Mouse (Mus musculus) heart, adult 2 months (tissue): ENCODE measurements around the gene Pdss2. TPM values are rescaled to one million over a fixed set of nuclear protein-coding genes. Genes with fewer than 3 reads are reported as not detected.

ENCODE experiments used
- DNase-seq, 2 experiments: peaks; one replicate each; pipeline ENCODE4 v3.0.0; 2021
- H3K27ac ChIP-seq: fragments of 200-600 bp; 2 replicates; pipeline ENCODE4 v1.8.1; 2022
- H3K27me3 ChIP-seq: fragments of 200-500 bp; 2 replicates; pipeline ENCODE4 v1.6.1; 2012; ENCODE audit warnings: mild to moderate bottlenecking, low read length, inconsistent platforms, mixed read lengths; ENCODE audit not compliant: control insufficient read depth, insufficient read depth
- H3K36me3 ChIP-seq: fragments of 200-500 bp; 2 replicates; pipeline ENCODE4 v1.6.1; 2012; ENCODE audit warnings: low read length, inconsistent platforms; ENCODE audit not compliant: control insufficient read depth, insufficient read depth
- H3K4me1 ChIP-seq: fragments of 200-500 bp; 2 replicates; pipeline ENCODE4 v1.6.1; 2011; ENCODE audit warnings: low read length; ENCODE audit not compliant: control insufficient read depth, insufficient read depth
- H3K4me3 ChIP-seq: fragments of 200-600 bp; 2 replicates; pipeline ENCODE4 v1.8.1; 2022
- H3K79me2 ChIP-seq: fragments of 200-500 bp; replicated peaks from 2 replicates; pipeline ENCODE4 v1.6.1; 2012; ENCODE audit warnings: mild to moderate bottlenecking, inconsistent platforms, low read length, moderate library complexity, mixed read lengths; ENCODE audit not compliant: control insufficient read depth, insufficient read depth
- H3K9ac ChIP-seq: fragments of 200-500 bp; 2 replicates; pipeline ENCODE4 v1.6.1; 2012; ENCODE audit warnings: low read depth, mild to moderate bottlenecking, control low read depth, inconsistent platforms, low read length, mixed read lengths
- CTCF ChIP-seq: fragments of 200-600 bp; IDR thresholded peaks from 2 replicates; pipeline ENCODE4 v1.8.1; 2022; ENCODE audit warnings: antibody characterized with exemption, mild to moderate bottlenecking, moderate library complexity
- EP300 ChIP-seq: fragments of 200-500 bp; IDR thresholded peaks from 2 replicates; pipeline ENCODE4 v1.6.1; 2011; ENCODE audit warnings: low read depth, low read length, control low read depth; ENCODE audit not compliant: insufficient read depth
- POLR2A ChIP-seq: fragments of 200-500 bp; IDR thresholded peaks from 2 replicates; pipeline ENCODE4 v1.6.1; 2011; ENCODE audit warnings: mild to moderate bottlenecking, low read depth, low read length, control low read depth; ENCODE audit not compliant: insufficient read depth
- WGBS: fragments of 180-500 bp; shearing (Covaris S2); methylation state at CpG from one replicate; pipeline ENCODE4 v1.1.7; 2018; 5-methylcytosine and 5-hydroxymethylcytosine counted together
- intact Hi-C: fragments of 180-260 bp; cut with DNase I; formaldehyde crosslinking; loops from one replicate; pipeline ENCODE4 v1.15.1; 2025
- polyA plus RNA-seq: library from polyadenylated mRNA; depleted of rRNA; stranded (reverse); fragments of >200 nt; gene quantifications from 2 replicates; pipeline ENCODE4 v1.2.3, GENCODE M21; 2012
- total RNA-seq, 2 experiments: library from RNA; stranded (reverse); gene quantifications; 2 replicates each; pipeline ENCODE4 v1.2.3; 2021

Gene Pdss2
- total and polyA plus RNA-seq, 3 experiments: 16.6 to 33.7 (median 31.1) TPM

DNA sequence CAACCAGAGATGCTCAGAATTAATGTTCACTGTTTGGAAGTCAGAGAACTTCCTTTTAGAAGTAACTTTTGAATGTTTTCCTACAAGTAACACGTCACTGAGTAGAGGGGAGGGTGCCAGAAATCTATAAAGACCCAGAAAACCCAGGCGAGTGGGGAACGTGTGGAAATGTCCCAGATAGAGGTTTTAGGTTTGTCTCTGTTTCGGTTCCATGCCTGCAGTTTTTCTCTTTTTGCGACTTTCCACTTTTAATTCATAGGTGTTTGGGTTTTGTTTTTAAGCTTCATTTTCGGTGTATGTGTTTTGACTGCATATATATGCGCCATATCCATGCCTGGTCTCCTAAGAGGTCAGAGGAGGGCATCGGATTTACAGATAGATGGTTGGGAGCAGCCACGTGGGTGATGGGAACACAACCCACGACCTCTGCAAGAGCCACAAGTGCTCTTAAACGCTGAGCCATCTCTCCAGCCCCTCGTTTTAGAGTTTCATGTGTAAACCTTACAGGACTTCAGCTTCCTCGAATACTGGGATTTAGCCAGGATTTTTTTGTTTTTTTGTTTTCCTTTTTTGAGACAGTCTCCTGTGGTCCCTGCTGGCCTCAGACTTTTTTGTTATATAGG, 259.1 kb downstream of the Pdss2 start:
- Histone ChIP-seq H3K4me3 (peak overlapping the region; percentile 64), H3K27ac (peak overlapping the region; percentile 93), H3K36me3 (no peaks in the 10 kb centered on the region), H3K4me1 (peaks cover 7% of the 10 kb centered on the region), H3K9ac (peak overlapping the region; percentile 70), H3K79me2 (0 out of 2 replicates have a peak, but pooled peaks cover 2% of the 10 kb centered on the region), H3K27me3 (no peaks in the 10 kb centered on the region)
- DNase-seq: no peak
- intact Hi-C loops: no loop called here
- TF ChIP-seq POLR2A (no peak), CTCF (no peak), EP300 (no peak)
- WGBS: 24% methylated on average over 13 of the region's 13 CpGs

DNA sequence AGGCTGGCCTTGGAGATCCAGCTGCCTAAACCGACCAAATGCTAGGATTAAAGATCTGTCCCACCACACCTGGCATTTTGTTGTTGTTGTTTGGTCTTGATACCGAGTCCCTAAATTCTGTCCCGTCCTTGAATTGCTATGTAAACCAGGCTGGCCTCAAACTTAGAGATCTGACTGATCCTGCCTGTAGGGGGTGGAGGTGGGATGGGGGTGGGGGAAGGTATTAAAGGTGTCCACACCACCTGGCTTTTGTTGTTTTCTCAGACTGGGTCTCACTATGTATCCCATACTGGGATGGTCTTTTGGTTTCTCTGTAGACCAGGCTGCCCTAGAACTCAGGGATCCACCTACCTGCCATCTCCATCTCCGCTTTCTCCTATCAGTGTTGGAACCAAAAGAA, 259.9 kb downstream of the Pdss2 start:
- peaks cover 10% of the 10 kb centered on the region for H3K4me1 ChIP-seq
- no peak overlapping the region for H3K27ac ChIP-seq
- no peak overlapping the region for H3K9ac ChIP-seq
- H3K27me3 ChIP-seq: no peaks in the 10 kb centered on the region
- DNase-seq: no peak
- 71% methylated on average over 4 of the region's 4 CpGs for WGBS
- intact Hi-C loops: no loop called here
- H3K4me3 ChIP-seq: no peak overlapping the region
- H3K79me2 ChIP-seq: peaks cover 2% of the 10 kb centered on the region; the same call in 1 of the 2 replicates
- TF ChIP-seq EP300: no peak
- no peak for TF ChIP-seq CTCF
- no peak for TF ChIP-seq POLR2A
- no peaks in the 10 kb centered on the region for H3K36me3 ChIP-seq

DNA sequence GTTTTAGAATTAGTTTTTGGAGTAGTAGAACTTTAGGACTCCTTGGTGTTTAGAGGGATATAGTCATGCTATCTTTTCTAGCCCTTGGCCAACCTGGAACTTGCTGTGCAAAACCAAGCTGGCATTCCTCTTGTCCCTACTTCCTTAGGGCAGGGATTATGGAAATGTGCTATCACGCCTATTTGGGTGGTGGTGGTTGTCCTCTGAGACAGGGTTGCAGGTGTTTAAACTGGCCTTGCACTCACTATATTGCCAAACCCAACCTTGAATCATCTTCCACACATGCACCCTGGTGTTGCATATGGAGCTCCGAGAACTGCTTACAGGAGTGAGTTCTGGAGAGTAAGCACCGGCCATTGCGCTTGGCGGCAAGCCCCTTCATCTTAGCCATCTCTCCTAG, 260.7 kb downstream of the Pdss2 start:
- Histone ChIP-seq H3K4me3 (no peak overlapping the region), H3K4me1 (peaks cover 12% of the 10 kb centered on the region), H3K36me3 (no peaks in the 10 kb centered on the region), H3K79me2 (peaks cover 2% of the 10 kb centered on the region; the same call in 1 of the 2 replicates), H3K27ac (no peak overlapping the region), H3K9ac (no peak overlapping the region), H3K27me3 (no peaks in the 10 kb centered on the region)
- WGBS: 92% methylated on average over 5 of the region's 5 CpGs
- TF ChIP-seq EP300 (no peak), POLR2A (no peak), CTCF (no peak)
- intact Hi-C loops: no loop called here
- DNase-seq: no peak

DNA sequence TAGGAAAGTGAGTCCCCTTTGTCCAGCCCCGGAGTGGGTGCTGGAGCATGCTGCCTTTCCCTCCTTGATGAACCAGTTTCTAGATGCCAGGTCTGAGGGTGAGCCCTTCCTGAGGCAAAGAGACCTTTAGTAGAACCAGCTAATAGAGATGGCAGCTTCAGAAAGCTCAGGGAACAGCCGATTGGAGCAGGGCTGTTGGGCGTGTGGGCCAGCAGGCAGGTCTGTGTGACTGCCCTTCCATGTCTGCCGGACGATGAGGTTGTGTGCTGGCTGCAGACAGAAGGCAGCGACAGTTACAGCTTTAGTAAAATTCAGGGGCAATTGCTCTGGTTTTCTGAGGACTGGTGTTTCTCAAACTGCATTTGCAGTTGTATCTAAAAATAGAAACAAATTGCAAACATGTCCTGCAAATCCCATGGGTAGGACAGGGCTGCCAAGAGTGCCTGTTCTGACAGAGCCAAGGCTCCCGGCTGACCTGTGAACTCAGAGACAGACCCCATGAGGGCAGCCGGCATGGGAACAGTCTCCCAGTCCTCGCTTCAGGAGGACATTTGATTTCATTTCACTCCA, 262.2 kb downstream of the Pdss2 start:
- WGBS: 15% methylated on average over 9 of the region's 9 CpGs
- Histone ChIP-seq H3K27me3 (no peaks in the 10 kb centered on the region), H3K4me1 (peaks cover 15% of the 10 kb centered on the region), H3K27ac (peak overlapping the region; percentile 87), H3K79me2 (peaks cover 2% of the 10 kb centered on the region; the same call in 1 of the 2 replicates), H3K9ac (peak overlapping the region; percentile 70), H3K36me3 (no peaks in the 10 kb centered on the region), H3K4me3 (peak overlapping the region; percentile 1; the same call in 1 of the 2 replicates)
- intact Hi-C loops: no loop called here
- peak; percentile 55 to 68 for DNase-seq
- TF ChIP-seq POLR2A (0 out of 2 replicates have a peak, but pooled peaks have one; percentile 48), CTCF (no peak), EP300 (0 out of 2 replicates have a peak, but pooled peaks have one; percentile 36)

- Histone ChIP-seq H3K27ac (peak overlapping the region; percentile 26), H3K4me1 (peaks cover 27% of the 10 kb centered on the region), H3K79me2 (peaks cover 2% of the 10 kb centered on the region; the same call in 1 of the 2 replicates), H3K9ac (no peak overlapping the region), H3K36me3 (no peaks in the 10 kb centered on the region), H3K4me3 (no peak overlapping the region), H3K27me3 (no peaks in the 10 kb centered on the region)
- WGBS: 65% methylated on average over 6 of the region's 6 CpGs
- DNase-seq: no peak
- no peak for TF ChIP-seq POLR2A
- 0 out of 2 replicates have a peak, but pooled peaks have one; percentile 32 for TF ChIP-seq EP300
- no peak for TF ChIP-seq CTCF
- intact Hi-C loops: no loop called here
These were observed 264.5 kb downstream of the Pdss2 start for GRCm38 (mm10) chr10:43485751-43486268.
